Mouse (Mus musculus) heart, embryonic 14.5 days (tissue): ENCODE measurements at regions not wholly inside any gene's neighbourhood (a gene's known extent, or its start where the extent isn't known, plus 50 kb on each side); places are given as distances from the start of the nearest gene placed in this dataset.

Experiments
- ATAC-seq: fragments of 200-750 bp; cut with Nextera tagmentation; 2 replicates; pipeline ENCODE4 v1.8.0; 2017; ENCODE audit warnings: low read depth, moderate TSS enrichment; ENCODE audit not compliant: insufficient number of reproducible peaks, insufficient read depth, low FRiP score
- H3K27ac ChIP-seq, 2 experiments: fragments of 200-500 bp in 1 of 2; fragments of 300-500 bp in 1 of 2; sonication (generic) in 1 of 2; replicated peaks in 1 of 2; 2 replicates each; pipeline ENCODE4 v1.5.1; 2012 to 2014; ENCODE audit warnings: low read depth in 2 of 2, low read length in 2 of 2, control low read depth in 1 of 2, mild to moderate bottlenecking in 1 of 2, mixed read lengths in 1 of 2; ENCODE audit not compliant: control insufficient read depth in 1 of 2, insufficient read depth in 1 of 2
- H3K27me3 ChIP-seq: fragments of 300-500 bp; sonication (generic); 2 replicates; pipeline ENCODE4 v1.6.1; 2014; ENCODE audit warnings: mild to moderate bottlenecking, low read length, control low read depth; ENCODE audit not compliant: control insufficient read depth, insufficient read depth
- H3K36me3 ChIP-seq: fragments of 300-500 bp; sonication (generic); 2 replicates; pipeline ENCODE4 v1.6.1; 2014; ENCODE audit warnings: mild to moderate bottlenecking, control low read depth, low read length, mixed read lengths; ENCODE audit not compliant: control insufficient read depth, insufficient read depth
- H3K4me1 ChIP-seq, 2 experiments: fragments of 200-500 bp in 1 of 2; fragments of 300-500 bp in 1 of 2; sonication (generic) in 1 of 2; 2 replicates each; pipeline ENCODE4 v1.6.1; 2012 to 2014; ENCODE audit warnings: low read length in 2 of 2, control low read depth in 1 of 2, mixed read lengths in 1 of 2; ENCODE audit not compliant: control insufficient read depth in 2 of 2, insufficient read depth in 2 of 2
- H3K4me2 ChIP-seq: fragments of 300-500 bp; sonication (generic); 2 replicates; pipeline ENCODE4 v1.6.1; 2014; ENCODE audit warnings: mild to moderate bottlenecking, low read length
- H3K4me3 ChIP-seq, 2 experiments: fragments of 200-500 bp in 1 of 2; fragments of 300-500 bp in 1 of 2; sonication (generic) in 1 of 2; 2 replicates each; pipeline ENCODE4 v1.5.1; 2012 to 2014; ENCODE audit warnings: low read length in 2 of 2, mild to moderate bottlenecking in 2 of 2, control low read depth in 1 of 2, low read depth in 1 of 2, moderate library complexity in 1 of 2; ENCODE audit not compliant: control insufficient read depth in 1 of 2, insufficient read depth in 1 of 2
- H3K9ac ChIP-seq: fragments of 300-500 bp; sonication (generic); 2 replicates; pipeline ENCODE4 v1.6.1; 2014; ENCODE audit warnings: mild to moderate bottlenecking, low read length
- H3K9me3 ChIP-seq: fragments of 300-500 bp; sonication (generic); 2 replicates; pipeline ENCODE4 v1.6.1; 2016; ENCODE audit warnings: low read length, control low read depth; ENCODE audit not compliant: control insufficient read depth
- WGBS: fragments of 180-500 bp; shearing (Covaris S2); extraction: QIAGEN DNeasy Blood & Tissue Kit; methylation state at CpG from one replicate; pipeline ENCODE4 v1.1.7; 2014; 5-methylcytosine and 5-hydroxymethylcytosine counted together

GRCm38 (mm10) chr13:73019181-73019580 lies 241.1 kb upstream of the Irx4 start:
- H3K4me1 ChIP-seq, result no peaks in the 10 kb centered on the region
- H3K36me3 ChIP-seq, result no peaks in the 10 kb centered on the region
- H3K4me2 ChIP-seq, result no peak overlapping the region
- no peak overlapping the region for H3K27ac ChIP-seq
- no peak overlapping the region for H3K4me3 ChIP-seq
- H3K27me3 ChIP-seq, result no peaks in the 10 kb centered on the region
- no peaks in the 10 kb centered on the region for H3K9me3 ChIP-seq
- 83% methylated on average over 10 of the region's 10 CpGs for WGBS
- ATAC-seq, result no peak
- no peak overlapping the region for H3K9ac ChIP-seq

GRCm38 (mm10) chr13:73031217-73031616 lies 229.1 kb upstream of the Irx4 start:
- 18% methylated on average over 3 of the region's 3 CpGs for WGBS
- H3K4me3 ChIP-seq, result no peak overlapping the region
- H3K4me2 ChIP-seq, result no peak overlapping the region
- peaks cover 16 to 33% of the 10 kb centered on the region in 2 experiments for H3K4me1 ChIP-seq
- peak overlapping the region in 1 of 2 experiments; percentile 52; a peak in 1 of 4 replicates for H3K27ac ChIP-seq
- ATAC-seq, result peak; percentile 73
- H3K9ac ChIP-seq, result no peak overlapping the region
- no peaks in the 10 kb centered on the region for H3K36me3 ChIP-seq
- H3K27me3 ChIP-seq, result no peaks in the 10 kb centered on the region
- H3K9me3 ChIP-seq, result no peaks in the 10 kb centered on the region

- no peak overlapping the region for H3K9ac ChIP-seq
- no peak for ATAC-seq
Observed at GRCm38 (mm10) chr13:73033055-73033454, 227.2 kb upstream of the Irx4 start.

GRCm38 (mm10) chr13:73034065-73034831 lies 226.0 kb upstream of the Irx4 start:
- ATAC-seq, result peak; percentile 41; the same call in 1 of the 2 replicates
- Histone ChIP-seq H3K27ac (no peak overlapping the region), H3K36me3 (no peaks in the 10 kb centered on the region), H3K9ac (no peak overlapping the region), H3K9me3 (no peaks in the 10 kb centered on the region), H3K4me1 (peaks cover 16 to 33% of the 10 kb centered on the region in 2 experiments), H3K4me3 (no peak overlapping the region), H3K4me2 (no peak overlapping the region), H3K27me3 (no peaks in the 10 kb centered on the region)
- WGBS, result 21% methylated on average over 10 of the region's 10 CpGs

More at GRCm38 (mm10) chr13:73033055-73033454, 227.2 kb upstream of the Irx4 start:
- Histone ChIP-seq H3K4me3 (no peak overlapping the region), H3K36me3 (no peaks in the 10 kb centered on the region), H3K27me3 (no peaks in the 10 kb centered on the region), H3K9me3 (no peaks in the 10 kb centered on the region), H3K4me1 (peaks cover 16 to 33% of the 10 kb centered on the region in 2 experiments), H3K4me2 (no peak overlapping the region), H3K27ac (no peak overlapping the region)
- 39% methylated on average over 3 of the region's 3 CpGs for WGBS

GRCm38 (mm10) chr13:73034886-73035285 lies 225.4 kb upstream of the Irx4 start:
- H3K4me3 ChIP-seq, result no peak overlapping the region
- H3K36me3 ChIP-seq, result no peaks in the 10 kb centered on the region
- 81% methylated on average over 10 of the region's 10 CpGs for WGBS
- H3K9ac ChIP-seq, result no peak overlapping the region
- no peak for ATAC-seq
- H3K4me2 ChIP-seq, result no peak overlapping the region
- H3K27me3 ChIP-seq, result no peaks in the 10 kb centered on the region
- H3K9me3 ChIP-seq, result no peaks in the 10 kb centered on the region
- no peak overlapping the region for H3K27ac ChIP-seq
- H3K4me1 ChIP-seq, result peaks cover 16 to 33% of the 10 kb centered on the region in 2 experiments

GRCm38 (mm10) chr13:73035336-73035940 lies 224.8 kb upstream of the Irx4 start:
- H3K27ac ChIP-seq, result no peak overlapping the region
- no peaks in the 10 kb centered on the region for H3K36me3 ChIP-seq
- no peak overlapping the region for H3K4me3 ChIP-seq
- H3K4me1 ChIP-seq, result peaks cover 16 to 30% of the 10 kb centered on the region in 2 experiments
- H3K9ac ChIP-seq, result no peak overlapping the region
- H3K4me2 ChIP-seq, result no peak overlapping the region
- no peaks in the 10 kb centered on the region for H3K27me3 ChIP-seq
- WGBS, result 63% methylated on average over 2 of the region's 2 CpGs
- no peak for ATAC-seq
- no peaks in the 10 kb centered on the region for H3K9me3 ChIP-seq

GRCm38 (mm10) chr13:73039731-73040130 lies 220.5 kb upstream of the Irx4 start:
- H3K27me3 ChIP-seq, result no peaks in the 10 kb centered on the region; the same call in 1 of the 2 replicates
- peaks cover 0 to 3% of the 10 kb centered on the region in 2 experiments; a peak in 2 of 4 replicates for H3K4me1 ChIP-seq
- ATAC-seq, result no peak
- H3K36me3 ChIP-seq, result no peaks in the 10 kb centered on the region
- WGBS, result 86% methylated on average over 5 of the region's 5 CpGs
- H3K27ac ChIP-seq, result no peak overlapping the region
- no peak overlapping the region for H3K9ac ChIP-seq
- no peak overlapping the region for H3K4me3 ChIP-seq
- H3K9me3 ChIP-seq, result no peaks in the 10 kb centered on the region
- no peak overlapping the region for H3K4me2 ChIP-seq
